Mouse (Mus musculus) lung, postnatal 4 days (tissue): ENCODE data around the gene 2900026A02Rik.

Experiments
- DNase-seq, 2 experiments: peaks; one replicate each; pipeline ENCODE4 v3.0.0; 2021

The 2900026A02Rik gene

GRCm38 (mm10) chr5:113146656-113147055 is 74.4 kb downstream of the 2900026A02Rik start:
- DNase-seq: no peak

- no peak for DNase-seq
Measured at GRCm38 (mm10) chr5:113145171-113145570, 75.9 kb downstream of the 2900026A02Rik start.

DNA sequence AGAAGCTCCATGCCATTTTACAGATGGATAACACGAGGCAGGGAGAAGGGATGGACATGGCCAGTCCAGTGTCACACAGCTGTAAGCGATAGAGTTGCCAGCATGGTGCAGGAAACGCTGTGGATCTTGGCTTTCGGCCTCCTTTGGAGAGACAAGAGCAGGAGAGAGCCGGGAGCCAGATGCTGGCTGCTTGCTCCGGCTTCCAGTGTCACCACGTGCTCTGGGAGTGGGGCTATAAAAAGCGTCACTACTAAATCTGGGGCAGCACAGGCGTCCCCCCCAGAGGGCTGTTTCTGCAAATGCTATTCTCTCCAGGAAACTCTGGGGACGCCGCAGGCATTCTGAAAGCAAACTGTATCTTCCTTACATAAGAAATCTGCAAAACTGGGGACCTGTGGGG is 78.5 kb downstream of the 2900026A02Rik start:
- peak; percentile 37 to 62 for DNase-seq

- DNase-seq: no peak
Measured at GRCm38 (mm10) chr5:113142018-113142417, 79.0 kb downstream of the 2900026A02Rik start.

- no peak for DNase-seq
Measured at GRCm38 (mm10) chr5:113140872-113141271, 80.2 kb downstream of the 2900026A02Rik start.

GRCm38 (mm10) chr5:113140051-113140450 is 81.0 kb downstream of the 2900026A02Rik start:
- no peak for DNase-seq

- no peak for DNase-seq
Measured at GRCm38 (mm10) chr5:113139064-113139726, 81.8 kb downstream of the 2900026A02Rik start.

GRCm38 (mm10) chr5:113138319-113139063 is 82.5 kb downstream of the 2900026A02Rik start:
- peak; percentile 82 to 89 for DNase-seq

DNA sequence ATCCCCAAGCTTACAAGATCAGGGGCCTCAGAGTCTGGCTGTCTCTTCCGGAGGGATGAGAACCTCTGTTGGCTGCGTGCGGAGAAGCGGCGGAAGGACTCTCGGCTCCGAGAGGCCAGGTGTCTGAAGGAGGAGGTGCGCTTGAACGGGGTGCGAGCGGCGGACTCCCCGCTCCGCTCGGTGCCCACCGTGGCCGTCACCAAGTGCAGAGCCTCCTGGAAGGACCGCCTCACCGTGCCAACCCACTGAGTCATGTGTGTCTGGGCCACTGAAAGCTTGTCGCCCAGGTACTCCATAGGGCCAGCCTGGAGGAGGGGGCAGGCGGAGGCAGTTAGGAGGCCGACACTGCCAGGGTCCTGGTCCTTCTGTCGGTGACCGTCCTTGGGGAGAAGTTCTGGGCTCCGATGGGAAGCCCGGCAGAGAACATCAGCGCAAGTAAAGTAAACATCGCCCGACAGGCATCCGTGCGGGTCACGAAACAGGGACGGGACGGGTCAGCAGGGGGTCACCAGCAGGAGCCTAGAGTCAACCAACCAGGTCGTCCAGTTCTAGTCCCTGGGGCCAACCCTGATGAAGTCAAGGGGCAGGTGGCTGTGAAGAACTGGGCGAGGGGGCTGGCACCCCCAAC is 83.2 kb downstream of the 2900026A02Rik start:
- peak; percentile 33 to 47 for DNase-seq

GRCm38 (mm10) chr5:113136951-113137487 is 84.0 kb downstream of the 2900026A02Rik start:
- DNase-seq: peak; percentile 62 to 71

DNA sequence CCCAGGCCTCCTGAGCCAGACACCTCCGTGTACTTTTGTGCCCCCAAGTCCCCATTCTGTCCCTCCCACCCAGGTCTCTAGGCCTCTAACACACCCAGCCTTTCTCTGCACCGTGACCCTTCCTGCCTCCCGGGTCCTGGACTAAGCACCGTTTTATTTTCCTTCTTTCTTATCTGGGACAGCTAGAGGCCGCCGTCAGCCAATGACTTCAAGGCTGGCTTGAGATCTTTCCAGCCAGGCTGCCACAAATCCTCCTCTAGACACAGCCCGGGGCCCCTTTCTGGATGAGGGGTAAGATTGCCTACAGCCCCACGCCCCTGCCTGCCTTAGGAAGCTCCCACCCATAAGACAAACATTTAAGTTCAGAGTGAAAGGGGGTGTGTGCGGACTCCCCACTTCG is 85.5 kb downstream of the 2900026A02Rik start:
- DNase-seq: no peak

GRCm38 (mm10) chr5:113133722-113134710 is 87.0 kb downstream of the 2900026A02Rik start:
- DNase-seq: no peak

DNA sequence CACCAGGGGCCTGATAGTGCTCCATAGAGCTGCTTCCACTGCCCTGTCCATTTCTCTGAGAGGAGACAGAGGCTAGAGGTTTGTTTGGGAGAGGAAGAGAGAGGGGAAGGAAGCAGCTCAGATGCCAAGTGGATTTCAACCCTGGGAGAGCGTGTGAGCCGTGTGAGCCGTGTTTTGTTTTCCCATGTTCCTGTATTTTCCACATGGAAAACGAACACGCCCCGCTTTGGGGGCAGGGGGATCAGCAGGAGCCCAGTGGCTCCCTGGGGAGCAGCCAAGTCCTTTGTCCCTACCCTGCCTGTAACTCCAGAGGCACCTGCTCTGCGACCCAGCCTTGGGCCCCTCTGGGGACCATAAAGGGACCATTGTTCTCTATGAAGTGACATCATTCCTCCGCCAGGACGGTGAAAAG is 88.0 kb downstream of the 2900026A02Rik start:
- DNase-seq: peak; percentile 71 to 87

DNA sequence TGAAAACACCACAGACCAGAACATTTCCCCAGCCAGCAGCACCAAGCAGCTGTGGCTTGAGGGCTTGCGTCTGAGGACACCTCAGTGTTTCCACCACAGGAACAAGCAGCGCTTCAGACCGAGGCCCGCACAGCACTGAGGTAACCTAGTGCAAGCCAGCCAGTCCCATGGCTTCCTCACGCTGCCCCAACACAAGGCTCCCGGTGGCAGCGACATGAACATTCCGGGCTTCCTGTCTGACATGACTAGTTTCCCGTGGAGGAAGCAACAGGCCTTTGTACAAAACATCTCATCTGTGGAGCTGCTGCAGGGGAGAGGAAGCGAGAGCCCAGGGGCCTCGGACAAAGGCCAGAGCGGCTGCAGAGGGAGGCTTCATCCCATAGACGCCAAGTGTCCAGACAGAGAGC is 88.4 kb downstream of the 2900026A02Rik start:
- peak; percentile 59 to 78 for DNase-seq

DNA sequence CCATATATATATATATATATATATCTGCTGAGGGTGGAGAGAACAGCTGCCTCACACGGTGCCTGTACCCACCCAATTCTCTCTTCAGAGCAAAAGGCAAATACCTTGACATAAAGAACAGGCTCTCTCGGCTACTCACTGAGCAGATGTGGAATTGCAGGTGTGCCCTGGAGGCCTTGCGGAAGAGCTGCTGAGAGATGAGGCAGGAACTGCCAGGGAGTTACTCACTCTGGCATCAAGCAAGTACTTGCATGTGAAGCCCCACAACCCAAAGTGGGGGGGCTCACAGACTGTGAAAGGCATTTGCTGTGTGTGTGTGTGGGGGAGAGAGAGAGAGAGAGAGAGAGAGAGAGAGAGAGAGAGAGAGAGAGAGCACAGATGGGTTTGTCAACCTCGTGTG is 92.6 kb downstream of the 2900026A02Rik start:
- no peak for DNase-seq

GRCm38 (mm10) chr5:113126476-113126875 is 94.6 kb downstream of the 2900026A02Rik start:
- no peak for DNase-seq

DNA sequence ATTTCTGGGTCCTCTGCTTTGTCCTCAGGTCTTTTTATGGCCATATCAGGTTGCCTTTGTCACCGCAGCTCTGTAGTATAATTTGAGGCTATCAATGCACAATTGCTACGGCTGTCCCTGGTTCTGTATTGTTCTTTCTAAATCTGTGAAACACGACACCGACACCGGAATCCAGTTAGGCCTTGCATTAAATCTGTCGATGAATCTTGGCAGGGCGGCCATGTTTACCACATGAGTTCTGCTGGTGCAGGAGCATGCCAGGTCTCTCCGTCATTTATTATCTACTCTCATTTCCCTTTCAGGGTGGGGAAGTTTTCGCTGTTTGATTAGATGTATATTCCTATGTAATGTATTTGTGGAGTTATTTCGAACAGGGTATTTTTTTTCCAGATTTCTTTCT is 97.3 kb downstream of the 2900026A02Rik start:
- DNase-seq: peak in 1 of 2 experiments; percentile 49

- DNase-seq: no peak
Measured at GRCm38 (mm10) chr5:113122326-113123054, 98.5 kb downstream of the 2900026A02Rik start.

DNA sequence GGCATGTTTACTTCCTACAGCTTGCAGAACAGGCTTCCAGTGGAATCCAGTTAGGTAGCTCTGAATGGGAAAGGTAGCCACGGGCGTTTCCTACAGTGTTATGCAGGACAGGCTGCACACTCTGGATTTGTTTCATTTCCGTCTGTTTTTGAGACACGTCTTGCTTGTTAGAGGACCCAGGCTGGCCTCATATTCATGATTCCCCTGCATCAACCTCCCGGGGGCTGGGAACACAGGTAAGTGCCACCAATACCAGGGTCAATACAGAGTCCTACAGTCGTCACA is 99.5 kb downstream of the 2900026A02Rik start:
- no peak for DNase-seq

DNA sequence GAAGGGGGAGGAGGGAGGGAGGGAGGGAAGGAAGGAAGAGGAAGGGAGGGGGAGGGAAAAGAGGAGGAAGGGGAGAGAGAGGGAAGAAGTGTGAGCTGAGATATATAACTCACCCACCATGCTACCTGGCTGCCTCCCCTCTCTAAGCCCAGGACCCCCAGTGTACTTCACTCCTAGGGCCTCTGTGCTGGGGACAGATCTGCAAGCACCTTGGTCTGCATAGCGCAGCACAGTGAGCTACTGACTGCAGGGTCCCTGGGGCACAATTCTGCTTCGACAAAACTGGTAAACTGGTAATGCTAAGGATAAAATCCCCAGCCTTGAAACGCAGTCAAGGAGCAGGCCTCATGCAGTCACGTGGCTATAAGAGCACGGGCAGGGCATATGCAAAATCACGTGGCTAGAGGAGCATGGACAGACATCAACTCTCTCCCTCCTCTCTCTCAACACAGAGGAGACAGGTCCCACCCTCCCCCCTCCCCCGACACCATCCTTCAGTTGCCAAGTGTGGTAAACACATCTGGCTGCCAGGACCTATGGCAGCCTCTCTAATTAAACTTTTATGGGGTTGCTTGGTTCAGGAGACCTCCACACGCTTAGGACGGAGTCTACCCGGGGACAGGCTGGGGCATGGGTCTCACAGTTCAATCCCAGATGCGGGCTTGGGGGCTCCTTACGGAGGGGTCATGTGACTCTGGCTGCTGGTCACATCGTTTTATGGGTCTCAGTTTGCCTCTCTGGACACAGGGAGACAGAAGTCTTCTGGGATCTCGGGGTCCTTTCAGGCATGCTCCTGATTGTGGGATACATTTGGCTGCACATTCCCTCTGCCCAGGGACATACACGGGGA is 100.1 kb downstream of the 2900026A02Rik start:
- DNase-seq: no peak
